Mouse (Mus musculus): ENCODE measurements around the gene Dpf1. TPM values are rescaled to one million over a fixed set of nuclear protein-coding genes. Genes with fewer than 3 reads are reported as not detected.

Dpf1 gene
- polyA plus RNA-seq, 1 experiment = 5.9 TPM

GRCm38 (mm10) chr7:29338984-29339679, 35.4 kb downstream of the Dpf1 start:
- Histone ChIP-seq H3K27me3 (ENCODE audit: control insufficient read depth, insufficient read depth, low read length, poor library complexity, severe bottlenecking) (no peaks in the 10 kb centered on the region), H3K36me3 (ENCODE audit: control insufficient read depth, insufficient read depth, low read length, poor library complexity, severe bottlenecking) (no peaks in the 10 kb centered on the region), H3K27ac (ENCODE audit: insufficient read depth, low read length) (no peak overlapping the region), H3K4me3 (ENCODE audit: low read depth, low read length) (no peak overlapping the region), H3K9ac (ENCODE audit: low read depth, poor library complexity, severe bottlenecking) (no peak overlapping the region), H3K4me1 (ENCODE audit: control insufficient read depth, insufficient read depth, low read length) (no peaks in the 10 kb centered on the region), H3K9me3 (replicated peaks; ENCODE audit: control insufficient read depth, insufficient read depth, low read length, poor library complexity, severe bottlenecking) (no peaks in the 10 kb centered on the region)
- TF ChIP-seq CTCF (IDR thresholded peaks at IDR 0.05; ENCODE audit: low read depth, low read length) = no peak
- TF ChIP-seq EP300 (IDR thresholded peaks at IDR 0.05; ENCODE audit: insufficient read depth, low read depth, low read length) = no peak
- no peak for TF ChIP-seq POLR2A (IDR thresholded peaks at IDR 0.05; ENCODE audit: insufficient read depth, low read length)

GRCm38 (mm10) chr7:29340247-29340646, 36.5 kb downstream of the Dpf1 start:
- no peaks in the 10 kb centered on the region for H3K4me1 ChIP-seq (ENCODE audit: control insufficient read depth, insufficient read depth, low read length)
- no peaks in the 10 kb centered on the region for H3K9me3 ChIP-seq (replicated peaks; ENCODE audit: control insufficient read depth, insufficient read depth, low read length, poor library complexity, severe bottlenecking)
- H3K27ac ChIP-seq (ENCODE audit: insufficient read depth, low read length) = no peak overlapping the region
- H3K36me3 ChIP-seq (ENCODE audit: control insufficient read depth, insufficient read depth, low read length, poor library complexity, severe bottlenecking) = no peaks in the 10 kb centered on the region
- H3K9ac ChIP-seq (ENCODE audit: low read depth, poor library complexity, severe bottlenecking) = no peak overlapping the region
- TF ChIP-seq EP300 (IDR thresholded peaks at IDR 0.05; ENCODE audit: insufficient read depth, low read depth, low read length) (no peak), CTCF (IDR thresholded peaks at IDR 0.05; ENCODE audit: low read depth, low read length) (no peak), POLR2A (IDR thresholded peaks at IDR 0.05; ENCODE audit: insufficient read depth, low read length) (no peak)
- H3K4me3 ChIP-seq (ENCODE audit: low read depth, low read length) = no peak overlapping the region
- no peaks in the 10 kb centered on the region for H3K27me3 ChIP-seq (ENCODE audit: control insufficient read depth, insufficient read depth, low read length, poor library complexity, severe bottlenecking)

- H3K9me3 ChIP-seq (replicated peaks; ENCODE audit: control insufficient read depth, insufficient read depth, low read length, poor library complexity, severe bottlenecking) = no peaks in the 10 kb centered on the region
- H3K4me1 ChIP-seq (ENCODE audit: control insufficient read depth, insufficient read depth, low read length) = no peaks in the 10 kb centered on the region
- H3K9ac ChIP-seq (ENCODE audit: low read depth, poor library complexity, severe bottlenecking) = no peak overlapping the region
- H3K4me3 ChIP-seq (ENCODE audit: low read depth, low read length) = no peak overlapping the region
- H3K27me3 ChIP-seq (ENCODE audit: control insufficient read depth, insufficient read depth, low read length, poor library complexity, severe bottlenecking) = no peaks in the 10 kb centered on the region
- TF ChIP-seq EP300 (IDR thresholded peaks at IDR 0.05; ENCODE audit: insufficient read depth, low read depth, low read length) = no peak
- no peaks in the 10 kb centered on the region for H3K36me3 ChIP-seq (ENCODE audit: control insufficient read depth, insufficient read depth, low read length, poor library complexity, severe bottlenecking)
- H3K27ac ChIP-seq (ENCODE audit: insufficient read depth, low read length) = no peak overlapping the region
Observed at GRCm38 (mm10) chr7:29340838-29341237, 37.1 kb downstream of the Dpf1 start.

- H3K27ac ChIP-seq (ENCODE audit: insufficient read depth, low read length) = no peak overlapping the region
Observed at GRCm38 (mm10) chr7:29341722-29342121, 38.0 kb downstream of the Dpf1 start.

GRCm38 (mm10) chr7:29342489-29343092, 38.8 kb downstream of the Dpf1 start:
- Histone ChIP-seq H3K9ac (ENCODE audit: low read depth, poor library complexity, severe bottlenecking) (no peak overlapping the region), H3K4me3 (ENCODE audit: low read depth, low read length) (no peak overlapping the region), H3K4me1 (ENCODE audit: control insufficient read depth, insufficient read depth, low read length) (no peaks in the 10 kb centered on the region), H3K36me3 (ENCODE audit: control insufficient read depth, insufficient read depth, low read length, poor library complexity, severe bottlenecking) (no peaks in the 10 kb centered on the region), H3K27me3 (ENCODE audit: control insufficient read depth, insufficient read depth, low read length, poor library complexity, severe bottlenecking) (no peaks in the 10 kb centered on the region), H3K9me3 (replicated peaks; ENCODE audit: control insufficient read depth, insufficient read depth, low read length, poor library complexity, severe bottlenecking) (no peaks in the 10 kb centered on the region), H3K27ac (ENCODE audit: insufficient read depth, low read length) (no peak overlapping the region)
- TF ChIP-seq POLR2A (IDR thresholded peaks at IDR 0.05; ENCODE audit: insufficient read depth, low read length) (no peak), CTCF (IDR thresholded peaks at IDR 0.05; ENCODE audit: low read depth, low read length) (no peak), EP300 (IDR thresholded peaks at IDR 0.05; ENCODE audit: insufficient read depth, low read depth, low read length) (0 out of 2 replicates have a peak, but pooled peaks have one; percentile 50)

More at GRCm38 (mm10) chr7:29341722-29342121, 38.0 kb downstream of the Dpf1 start:
- H3K4me1 ChIP-seq (ENCODE audit: control insufficient read depth, insufficient read depth, low read length) = no peaks in the 10 kb centered on the region
- H3K9me3 ChIP-seq (replicated peaks; ENCODE audit: control insufficient read depth, insufficient read depth, low read length, poor library complexity, severe bottlenecking) = no peaks in the 10 kb centered on the region
- TF ChIP-seq EP300 (IDR thresholded peaks at IDR 0.05; ENCODE audit: insufficient read depth, low read depth, low read length) (no peak), POLR2A (IDR thresholded peaks at IDR 0.05; ENCODE audit: insufficient read depth, low read length) (no peak), CTCF (IDR thresholded peaks at IDR 0.05; ENCODE audit: low read depth, low read length) (no peak)
- H3K36me3 ChIP-seq (ENCODE audit: control insufficient read depth, insufficient read depth, low read length, poor library complexity, severe bottlenecking) = no peaks in the 10 kb centered on the region
- H3K4me3 ChIP-seq (ENCODE audit: low read depth, low read length) = no peak overlapping the region
- H3K27me3 ChIP-seq (ENCODE audit: control insufficient read depth, insufficient read depth, low read length, poor library complexity, severe bottlenecking) = no peaks in the 10 kb centered on the region
- H3K9ac ChIP-seq (ENCODE audit: low read depth, poor library complexity, severe bottlenecking) = no peak overlapping the region

- no peak for TF ChIP-seq POLR2A (IDR thresholded peaks at IDR 0.05; ENCODE audit: insufficient read depth, low read length)
- no peak for TF ChIP-seq CTCF (IDR thresholded peaks at IDR 0.05; ENCODE audit: low read depth, low read length)
- TF ChIP-seq EP300 (IDR thresholded peaks at IDR 0.05; ENCODE audit: insufficient read depth, low read depth, low read length) = no peak
- no peaks in the 10 kb centered on the region for H3K9me3 ChIP-seq (replicated peaks; ENCODE audit: control insufficient read depth, insufficient read depth, low read length, poor library complexity, severe bottlenecking)
- no peaks in the 10 kb centered on the region for H3K36me3 ChIP-seq (ENCODE audit: control insufficient read depth, insufficient read depth, low read length, poor library complexity, severe bottlenecking)
- H3K4me3 ChIP-seq (ENCODE audit: low read depth, low read length) = no peak overlapping the region
- no peak overlapping the region for H3K27ac ChIP-seq (ENCODE audit: insufficient read depth, low read length)
- H3K27me3 ChIP-seq (ENCODE audit: control insufficient read depth, insufficient read depth, low read length, poor library complexity, severe bottlenecking) = no peaks in the 10 kb centered on the region
- H3K9ac ChIP-seq (ENCODE audit: low read depth, poor library complexity, severe bottlenecking) = no peak overlapping the region
- H3K4me1 ChIP-seq (ENCODE audit: control insufficient read depth, insufficient read depth, low read length) = no peaks in the 10 kb centered on the region
Observed at GRCm38 (mm10) chr7:29343746-29344145, 40.0 kb downstream of the Dpf1 start.
